Mouse (Mus musculus) liver (tissue): ENCODE data around the gene Tnrc6b.
"Not testable (repeated sequence)": the region's sequence is repeated elsewhere in the genome, so short reads cannot be mapped to it uniquely, and the experiment has no call there.

Experiments used
- DNase-seq: peaks from one replicate; pipeline ENCODE4 v3.0.0-alpha.2; 2020; ENCODE audit warnings: mixed read lengths

Gene Tnrc6b

DNA sequence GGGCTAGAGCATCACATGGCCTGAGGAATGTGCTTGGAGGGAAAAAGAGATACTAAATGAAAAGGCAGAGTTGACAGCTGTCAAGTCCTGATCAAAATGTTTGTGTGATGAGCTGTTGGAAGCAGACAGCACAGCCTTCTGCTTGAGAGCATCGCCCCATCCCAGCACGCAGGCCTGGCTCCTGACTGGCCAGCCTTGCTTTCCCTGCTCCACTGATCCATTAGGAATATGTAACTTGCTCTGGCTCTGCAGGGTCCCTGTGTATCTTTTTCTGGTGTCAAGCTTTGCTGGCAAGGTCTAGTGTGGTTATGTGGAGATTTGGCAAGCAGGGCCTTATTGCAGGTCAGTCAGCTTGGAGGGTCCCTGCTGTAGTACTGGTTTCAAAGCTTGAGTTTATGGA, 148.3 kb downstream of the Tnrc6b start:
- no peak for DNase-seq

- DNase-seq: no peak
Observed at GRCm38 (mm10) chr15:80861302-80861701, 150.2 kb downstream of the Tnrc6b start.

DNA sequence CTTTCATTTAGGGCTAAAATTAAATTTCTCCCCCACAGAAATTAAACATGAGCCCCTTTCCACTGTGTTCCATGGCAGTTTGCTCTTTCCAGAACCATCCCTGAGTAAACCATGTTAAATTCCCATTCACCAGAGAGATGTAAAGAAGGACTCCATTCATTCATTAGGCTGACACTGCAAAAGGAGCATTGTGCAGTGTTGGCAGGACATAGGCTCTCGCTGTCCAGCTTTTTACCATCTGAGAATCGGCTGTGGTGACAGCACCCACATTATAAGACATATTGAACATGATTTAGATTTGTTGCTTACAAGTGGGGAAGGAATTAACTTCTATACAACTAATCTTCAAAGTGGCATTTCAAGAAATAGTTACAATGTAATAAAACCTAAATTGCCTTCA, 150.9 kb downstream of the Tnrc6b start:
- DNase-seq: no peak

DNA sequence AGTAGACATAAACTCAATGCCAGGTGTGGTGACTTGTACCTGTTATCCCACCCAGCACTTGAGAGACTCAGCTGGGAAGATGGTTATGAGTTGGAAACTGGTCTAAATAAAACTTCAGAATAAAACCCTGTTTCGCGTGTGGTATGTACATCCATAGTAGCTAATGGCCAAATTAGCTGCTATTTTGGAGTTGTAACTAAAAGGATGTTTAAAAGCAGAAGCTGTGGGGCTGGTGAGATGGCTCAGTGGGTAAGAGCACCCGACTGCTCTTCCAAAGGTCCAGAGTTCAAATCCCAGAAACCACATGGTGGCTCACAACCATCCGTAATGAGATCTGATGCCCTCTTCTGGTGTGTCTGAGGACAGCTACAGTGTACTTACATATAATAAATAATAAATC, 157.5 kb downstream of the Tnrc6b start:
- not testable (repeated sequence) for DNase-seq

DNA sequence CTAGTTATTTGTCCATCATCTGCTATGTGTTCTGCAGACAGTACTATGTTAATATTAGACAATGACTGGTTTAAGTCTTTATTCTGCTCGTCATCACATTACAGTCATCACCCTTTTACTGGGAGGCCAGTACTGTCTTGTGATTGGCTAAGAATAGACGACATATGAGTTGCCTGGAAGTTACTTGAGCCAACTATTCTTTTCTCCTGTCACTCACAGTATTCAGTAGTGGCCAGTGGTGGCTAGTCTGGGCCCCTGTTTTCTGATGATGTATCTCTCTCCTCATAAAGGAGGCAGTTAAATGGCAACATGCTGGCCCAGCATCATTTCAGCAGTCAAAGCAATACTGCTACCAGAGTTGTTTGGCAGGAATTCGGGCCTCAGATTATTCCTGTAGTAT, 163.6 kb downstream of the Tnrc6b start:
- no peak for DNase-seq

DNA sequence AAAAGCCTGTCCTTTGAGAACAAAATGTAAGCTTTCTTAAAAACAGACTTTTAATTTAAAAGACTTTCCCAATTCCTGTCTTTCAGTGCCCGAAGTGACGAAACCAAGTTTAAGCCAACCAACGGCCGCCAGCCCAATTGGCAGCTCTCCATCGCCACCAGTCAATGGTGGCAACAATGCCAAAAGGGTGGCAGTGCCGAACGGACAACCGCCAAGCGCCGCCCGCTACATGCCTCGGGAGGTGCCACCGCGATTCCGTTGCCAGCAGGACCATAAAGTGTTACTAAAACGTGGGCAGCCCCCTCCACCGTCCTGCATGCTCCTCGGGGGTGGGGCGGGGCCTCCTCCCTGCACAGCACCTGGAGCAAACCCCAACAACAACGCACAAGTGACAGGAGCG, 165.1 kb downstream of the Tnrc6b start:
- DNase-seq: no peak

- no peak for DNase-seq
Observed at GRCm38 (mm10) chr15:80884095-80884494, 173.0 kb downstream of the Tnrc6b start.

- DNase-seq: no peak
Observed at GRCm38 (mm10) chr15:80886361-80887156, 175.4 kb downstream of the Tnrc6b start.

- DNase-seq: no peak
Observed at GRCm38 (mm10) chr15:80892341-80892740, 181.2 kb downstream of the Tnrc6b start.

- peak; percentile 10 for DNase-seq
Observed at GRCm38 (mm10) chr15:80896741-80897140, 185.6 kb downstream of the Tnrc6b start.

- DNase-seq: no peak
Observed at GRCm38 (mm10) chr15:80897911-80898310, 186.8 kb downstream of the Tnrc6b start.

DNA sequence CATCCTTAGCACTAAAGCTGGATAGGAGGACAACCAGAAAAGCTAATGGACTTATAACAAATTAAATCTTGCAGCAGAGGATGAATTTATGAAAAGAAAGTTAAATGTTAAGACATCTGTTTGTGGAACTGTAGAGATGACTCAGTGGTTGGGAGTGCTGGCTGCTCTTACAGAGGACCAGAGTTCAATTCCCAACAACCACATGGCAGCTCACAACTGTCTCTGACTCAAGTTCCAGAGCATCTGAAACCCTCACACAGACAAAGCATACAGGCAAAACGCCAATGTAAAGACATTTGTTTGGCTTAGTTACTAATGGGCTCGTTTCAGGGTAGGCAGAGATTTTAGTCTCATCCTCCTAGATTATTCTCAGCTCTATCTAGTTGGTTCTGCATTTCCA, 188.7 kb downstream of the Tnrc6b start:
- no peak for DNase-seq

DNA sequence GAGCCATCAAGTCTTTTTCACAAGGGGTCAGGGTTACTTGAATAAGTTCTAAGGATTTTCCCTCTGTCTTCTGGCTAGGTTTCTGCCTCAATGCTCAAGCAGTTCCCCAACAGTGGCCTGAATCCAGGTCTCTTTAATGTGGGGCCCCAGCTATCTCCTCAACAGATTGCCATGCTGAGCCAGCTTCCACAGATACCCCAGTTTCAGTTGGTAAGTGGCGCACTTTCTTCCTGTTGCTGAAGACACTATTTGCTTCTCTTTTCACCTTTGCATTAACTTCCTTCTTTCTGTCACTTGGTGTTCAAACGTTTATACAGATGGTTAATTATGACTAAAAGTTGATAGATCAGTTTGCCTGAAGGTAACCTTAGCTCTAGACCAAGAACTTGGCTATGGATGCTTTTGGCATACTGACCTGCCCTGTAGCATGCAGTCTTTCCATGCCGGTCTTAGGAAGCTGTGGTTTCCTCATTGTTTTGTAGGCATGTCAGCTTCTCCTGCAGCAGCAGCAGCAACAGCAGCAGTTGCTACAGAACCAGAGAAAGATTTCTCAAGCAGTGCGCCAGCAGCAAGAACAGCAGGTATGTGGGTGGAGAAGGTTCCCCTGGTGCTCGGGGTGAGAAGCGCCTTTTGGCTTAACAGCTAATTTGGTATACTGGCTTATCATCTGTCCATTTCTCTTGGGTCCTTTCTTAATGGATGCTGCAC, 190.8 kb downstream of the Tnrc6b start:
- no peak for DNase-seq

- DNase-seq: not testable (repeated sequence)
Observed at GRCm38 (mm10) chr15:80904776-80905175, 193.7 kb downstream of the Tnrc6b start.

DNA sequence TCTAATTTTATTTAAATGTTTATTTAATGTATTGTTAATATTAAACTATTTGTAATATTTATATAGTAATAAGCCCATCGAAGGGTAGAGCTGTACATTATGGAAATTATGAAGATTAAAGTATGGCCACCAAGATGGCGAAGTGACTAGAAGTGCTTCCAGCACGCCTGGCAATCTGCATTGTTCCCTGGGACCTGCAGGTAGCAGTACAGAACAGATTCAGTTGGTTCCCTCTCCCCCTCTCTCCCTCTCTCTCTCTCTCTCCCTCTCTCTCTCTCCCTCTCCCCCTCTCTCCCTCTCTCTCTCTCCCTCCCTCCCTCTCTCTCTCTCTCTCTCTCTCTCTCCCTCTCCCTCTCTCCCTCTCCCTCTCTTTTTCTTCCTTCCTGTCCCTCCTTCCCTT, 199.1 kb downstream of the Tnrc6b start:
- DNase-seq: no peak

DNA sequence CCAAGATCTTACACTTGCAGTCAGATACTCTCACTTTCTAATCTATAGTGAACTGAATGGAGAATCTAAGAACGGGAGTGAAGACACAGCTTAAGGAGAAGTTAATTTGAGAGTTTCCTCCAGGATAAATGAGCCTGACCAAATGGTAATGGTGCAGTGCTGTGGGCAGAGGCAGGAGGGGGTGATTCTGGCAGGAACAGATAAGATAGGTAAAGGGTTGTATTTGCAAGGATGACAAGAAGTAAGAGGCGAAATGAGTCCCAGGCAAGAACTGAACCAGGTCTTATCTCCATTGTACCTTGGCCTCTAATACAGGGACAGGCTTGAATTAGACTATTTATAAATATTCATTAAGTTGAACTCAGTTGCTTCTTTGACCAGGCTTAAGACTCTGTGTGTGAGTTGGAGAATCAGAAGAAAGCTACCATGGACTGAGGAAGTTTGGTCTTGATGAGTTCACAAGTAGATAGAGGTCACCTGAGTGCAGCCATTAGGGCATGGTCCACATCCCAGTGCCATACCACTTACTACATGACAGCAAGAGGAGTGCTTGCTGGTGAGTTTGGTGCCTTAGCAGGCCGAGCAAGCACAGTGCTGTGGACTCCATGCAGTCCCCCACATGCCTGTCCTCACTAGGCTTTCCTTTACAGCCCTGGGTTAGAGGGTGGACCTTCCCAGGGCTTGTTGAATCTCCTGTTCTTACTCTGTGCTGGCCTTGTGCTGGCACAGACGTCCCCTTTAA, 199.8 kb downstream of the Tnrc6b start:
- peak; percentile 73 for DNase-seq

- DNase-seq: peak; percentile 44
Observed at GRCm38 (mm10) chr15:80912175-80912574, 201.1 kb downstream of the Tnrc6b start.

GRCm38 (mm10) chr15:80913803-80914202, 202.7 kb downstream of the Tnrc6b start:
- no peak for DNase-seq

- DNase-seq: no peak
Observed at GRCm38 (mm10) chr15:80915850-80916249, 204.7 kb downstream of the Tnrc6b start.

- DNase-seq: no peak
Observed at GRCm38 (mm10) chr15:80916621-80917020, 205.5 kb downstream of the Tnrc6b start.

DNA sequence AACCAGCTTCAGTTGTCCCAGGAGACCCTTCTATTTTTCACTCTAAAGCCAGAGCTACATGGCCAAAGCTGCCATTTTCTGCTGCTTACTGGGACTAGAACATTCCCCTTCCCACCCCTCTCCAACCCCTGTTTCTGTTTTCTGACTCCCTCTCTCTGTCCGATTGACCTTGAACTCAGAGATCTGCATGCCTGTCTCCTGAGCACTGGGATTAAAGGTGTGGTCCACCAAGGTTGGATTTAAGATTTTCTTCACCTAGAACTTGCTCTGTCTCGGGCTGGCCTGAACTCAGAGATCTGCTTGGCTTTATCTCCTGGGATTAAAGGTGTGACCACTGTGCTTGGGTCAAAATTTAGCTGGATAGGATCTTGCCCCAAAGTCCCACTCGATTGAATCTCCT, 209.2 kb downstream of the Tnrc6b start:
- DNase-seq: no peak

GRCm38 (mm10) chr15:80921781-80922180, 210.7 kb downstream of the Tnrc6b start:
- DNase-seq: peak; percentile 47

GRCm38 (mm10) chr15:80924211-80924610, 213.1 kb downstream of the Tnrc6b start:
- DNase-seq: no peak
